Mouse (Mus musculus) adrenal gland, postnatal 4 days (tissue): ENCODE measurements around the gene Gm14459. TPM values are rescaled to one million over a fixed set of nuclear protein-coding genes. Genes with fewer than 3 reads are reported as not detected.
"Not testable (repeated sequence)": the region's sequence is repeated elsewhere in the genome, so short reads cannot be mapped to it uniquely, and the experiment has no call there.

Experiments used
- DNase-seq, 2 experiments: peaks; one replicate each; pipeline ENCODE4 v3.0.0; 2021 to 2022; ENCODE audit warnings: low spot score in 2 of 2, mixed read lengths in 2 of 2
- long read RNA-seq, 2 experiments: library from polyadenylated mRNA; stranded (forward); transcript quantifications; one replicate each; pipeline ENCODE4 v2.0.0; 2021
- total RNA-seq, 2 experiments: library from RNA; stranded (reverse); gene quantifications; 2 replicates each; pipeline ENCODE4 v1.2.3; 2021

Gene Gm14459
- not detected for total RNA-seq
- long read RNA-seq, experiment 1 = 0 reads
- long read RNA-seq, experiment 2 = 0 reads

- no peak for DNase-seq
Observed at GRCm38 (mm10) chrX:8524854-8525253, at the start of gene Gm14459. TSS of gene Gm14459 (minus strand) at chrX:8524954.

- not testable (repeated sequence) for DNase-seq
Observed at GRCm38 (mm10) chrX:8548155-8548554, 23.4 kb upstream of the Gm14459 start, which contains the start of gene Ssxb6. TSS of gene Ssxb6 (minus strand) at chrX:8548255.

Other genes with a start within 250 kb of the Gm14459 start
- gene Ssxb10, start 197.5 kb downstream of the Gm14459 start, total RNA-seq = not detected
- gene Ssxb9, start 158.0 kb downstream of the Gm14459 start, total RNA-seq = not detected
- gene Ssxb1, start 111.6 kb downstream of the Gm14459 start, total RNA-seq = not detected
- gene Ssxb2, start 63.2 kb downstream of the Gm14459 start, total RNA-seq = not detected
- gene Ssxb6, start 23.3 kb upstream of the Gm14459 start, total RNA-seq = not detected
- not detected for gene Ssxb3, start 66.9 kb upstream of the Gm14459 start, total RNA-seq
- not detected for gene Ssxb8, start 165.9 kb upstream of the Gm14459 start, total RNA-seq
- gene Ssx9, start 223.5 kb upstream of the Gm14459 start, total RNA-seq = not detected